Mouse (Mus musculus): Measurements from ENCODE around the gene Arl4a.

Gene Arl4a

GRCm38 (mm10) chr12:40037876-40038463 lies at the start of gene Arl4a:
TSS of gene Arl4a (minus strand) at chr12:40038025.
- DNase-seq = peak; percentile 94

GRCm38 (mm10) chr12:40085731-40086322 lies 48.0 kb upstream of the Arl4a start:
- peak; percentile 45 for DNase-seq

- peak; percentile 51 for DNase-seq
Measured at GRCm38 (mm10) chr12:40082453-40083238, 44.8 kb upstream of the Arl4a start.

GRCm38 (mm10) chr12:40082048-40082447 lies 44.2 kb upstream of the Arl4a start:
- DNase-seq = no peak

- no peak for DNase-seq
Measured at GRCm38 (mm10) chr12:40073660-40074059, 35.8 kb upstream of the Arl4a start.

- no peak for DNase-seq
Measured at GRCm38 (mm10) chr12:40047024-40047423, 9.2 kb upstream of the Arl4a start.

- no peak for DNase-seq
Measured at GRCm38 (mm10) chr12:40043816-40044585, 6.2 kb upstream of the Arl4a start.

- DNase-seq = peak; percentile 73
Measured at GRCm38 (mm10) chr12:40040067-40040466, 2.2 kb upstream of the Arl4a start.

GRCm38 (mm10) chr12:40037226-40037813 lies 505 bp downstream of the Arl4a start:
- peak; percentile 98 for DNase-seq

- peak; percentile 22 for DNase-seq
Measured at GRCm38 (mm10) chr12:40036666-40037065, 1.2 kb downstream of the Arl4a start.

GRCm38 (mm10) chr12:40035506-40035905 lies 2.3 kb downstream of the Arl4a start:
- no peak for DNase-seq

GRCm38 (mm10) chr12:40029201-40029600 lies 8.6 kb downstream of the Arl4a start:
- no peak for DNase-seq

- no peak for DNase-seq
Measured at GRCm38 (mm10) chr12:40027846-40028245, 10.0 kb downstream of the Arl4a start.

- no peak for DNase-seq
Measured at GRCm38 (mm10) chr12:40027444-40027843, 10.4 kb downstream of the Arl4a start.

GRCm38 (mm10) chr12:40023918-40024317 lies 13.9 kb downstream of the Arl4a start:
- no peak for DNase-seq

- DNase-seq = no peak
Measured at GRCm38 (mm10) chr12:40023014-40023642, 14.7 kb downstream of the Arl4a start.

- no peak for DNase-seq
Measured at GRCm38 (mm10) chr12:40022344-40022743, 15.5 kb downstream of the Arl4a start.

GRCm38 (mm10) chr12:40017955-40018505 lies 19.8 kb downstream of the Arl4a start:
- no peak for DNase-seq

- DNase-seq = peak; percentile 21
Measured at GRCm38 (mm10) chr12:40016648-40017460, 21.0 kb downstream of the Arl4a start.

GRCm38 (mm10) chr12:40016068-40016467 lies 21.8 kb downstream of the Arl4a start:
- DNase-seq = no peak

GRCm38 (mm10) chr12:40009866-40010265 lies 28.0 kb downstream of the Arl4a start:
- no peak for DNase-seq
